8 mouse cellular contexts compared by ENCODE assay signal in genomic region chr3:89730350-89731331, GRCm38 (mm10). TPM values are rescaled to one million over a fixed set of nuclear protein-coding genes. Genes with fewer than 3 reads are reported as not detected.
DNase-seq lines count a peak whose midpoint lies in the region; ATAC-seq and TF ChIP-seq lines count a peak whose summit lies in the region.

No protein-coding gene starts in this region.

- ATAC-seq in G1E (ENCODE audit: extremely low read depth, insufficient number of reproducible peaks, low FRiP score, poor library complexity, severe bottlenecking): peak; percentile 93
- ATAC-seq in heart, embryonic 16.5 days (replicated peaks; ENCODE audit: extremely low read depth, insufficient read depth, low FRiP score): peak; percentile 92
- ATAC-seq in lung, embryonic 16.5 days (ENCODE audit: low read depth): peak; percentile 97

- H3K9ac ChIP-seq in heart, embryonic 16.5 days (ENCODE audit: low read length): peak overlapping the region; percentile 84
- peak overlapping the region; percentile 79 for H3K9ac ChIP-seq in lung, embryonic 16.5 days (ENCODE audit: low read length)

- peaks cover 37% of the 10 kb centered on the region for H3K36me3 ChIP-seq in G1E (replicated peaks)
- H3K36me3 ChIP-seq in forebrain, embryonic 10.5 days (replicated peaks): peaks cover 9% of the 10 kb centered on the region
- H3K36me3 ChIP-seq in heart, embryonic 16.5 days (ENCODE audit: control insufficient read depth, insufficient read depth): no peaks in the 10 kb centered on the region
- H3K36me3 ChIP-seq in lung, embryonic 16.5 days (ENCODE audit: control insufficient read depth, insufficient read depth, low read length): no peaks in the 10 kb centered on the region

- TF ChIP-seq POLR2A in olfactory bulb, adult 2 months (IDR thresholded peaks at IDR 0.05; ENCODE audit: insufficient read depth, low read depth, low read length): no peak

- 0 out of 2 replicates have a peak, but pooled peaks have one; percentile 14 for TF ChIP-seq CTCF in G1E (IDR thresholded peaks at IDR 0.05; ENCODE audit: low read depth, low read length)
- TF ChIP-seq CTCF in olfactory bulb, adult 2 months (IDR thresholded peaks at IDR 0.05; ENCODE audit: insufficient read depth, low read depth, low read length): no peak

- peak overlapping the region; percentile 77 for H3K4me3 ChIP-seq in G1E (ENCODE audit: low read depth, low read length)
- peak overlapping the region; percentile 64 for H3K4me3 ChIP-seq in forebrain, embryonic 10.5 days
- H3K4me3 ChIP-seq in heart, embryonic 16.5 days (ENCODE audit: low read length): peak overlapping the region; percentile 87
- peak overlapping the region; percentile 83 for H3K4me3 ChIP-seq in lung, embryonic 16.5 days (ENCODE audit: low read length)
- H3K4me3 ChIP-seq in olfactory bulb, adult 2 months (ENCODE audit: insufficient read depth, low read depth, low read length): peak overlapping the region; percentile 50

- no peaks in the 10 kb centered on the region for H3K9me3 ChIP-seq in G1E (replicated peaks)
- H3K9me3 ChIP-seq in forebrain, embryonic 10.5 days: no peaks in the 10 kb centered on the region
- H3K9me3 ChIP-seq in heart, embryonic 16.5 days (replicated peaks; ENCODE audit: control insufficient read depth, low read length): no peaks in the 10 kb centered on the region
- no peaks in the 10 kb centered on the region for H3K9me3 ChIP-seq in lung, embryonic 16.5 days (ENCODE audit: control insufficient read depth, low read length)

- peaks cover 56% of the 10 kb centered on the region for H3K4me1 ChIP-seq in G1E (ENCODE audit: insufficient read depth, low read depth, low read length)
- peaks cover 25% of the 10 kb centered on the region for H3K4me1 ChIP-seq in forebrain, embryonic 10.5 days
- peaks cover 18% of the 10 kb centered on the region for H3K4me1 ChIP-seq in heart, embryonic 16.5 days (ENCODE audit: control insufficient read depth, insufficient read depth, low read length)
- peaks cover 8% of the 10 kb centered on the region for H3K4me1 ChIP-seq in lung, embryonic 16.5 days (replicated peaks; ENCODE audit: control insufficient read depth, insufficient read depth, low read length)
- peaks cover 17% of the 10 kb centered on the region for H3K4me1 ChIP-seq in olfactory bulb, adult 2 months (ENCODE audit: control insufficient read depth, insufficient read depth, low read length)

- peak overlapping the region; percentile 77 for H3K27ac ChIP-seq in forebrain, embryonic 10.5 days
- peak overlapping the region; percentile 87 for H3K27ac ChIP-seq in heart, embryonic 16.5 days (ENCODE audit: low read length)
- H3K27ac ChIP-seq in lung, embryonic 16.5 days (ENCODE audit: low read length): peak overlapping the region; percentile 80
- H3K27ac ChIP-seq in olfactory bulb, adult 2 months (ENCODE audit: insufficient read depth, low read depth, low read length): peak overlapping the region; percentile 34; the same call in 1 of the 2 replicates

- H3K4me2 ChIP-seq in heart, embryonic 16.5 days (ENCODE audit: low read depth, low read length): peak overlapping the region; percentile 85
- H3K4me2 ChIP-seq in lung, embryonic 16.5 days (ENCODE audit: low read depth, low read length): peak overlapping the region; percentile 85

- 4% methylated on average over 32 of the region's 32 CpGs for WGBS in forebrain, embryonic 10.5 days
- WGBS in heart, embryonic 16.5 days: 1% methylated on average over 32 of the region's 32 CpGs
- WGBS in lung, embryonic 16.5 days: 2% methylated on average over 32 of the region's 32 CpGs
- 1% methylated on average over 32 of the region's 32 CpGs for WGBS in olfactory bulb, adult 2 months

- H3K27me3 ChIP-seq in G1E (ENCODE audit: insufficient read depth, low read length): no peaks in the 10 kb centered on the region
- H3K27me3 ChIP-seq in forebrain, embryonic 10.5 days (ENCODE audit: poor library complexity, severe bottlenecking): no peaks in the 10 kb centered on the region
- no peaks in the 10 kb centered on the region for H3K27me3 ChIP-seq in heart, embryonic 16.5 days (ENCODE audit: control insufficient read depth, insufficient read depth, low read length)
- no peaks in the 10 kb centered on the region for H3K27me3 ChIP-seq in lung, embryonic 16.5 days (ENCODE audit: control insufficient read depth, insufficient read depth, low read depth, low read length)

- peak; percentile 85 for DNase-seq in G1E (ENCODE audit: low spot score)
- peak; percentile 86 for DNase-seq in c-Kit-positive CD71-positive TER-119-negative erythroid progenitor cells, embryonic 14.5 days (ENCODE audit: low read depth)
- peak; percentile 65 for DNase-seq in forebrain, embryonic 10.5 days (ENCODE audit: extremely low spot score, low spot score)
- DNase-seq in kidney, postnatal 25 days: peak; percentile 93 to 97
- peak; percentile 87 to 90 for DNase-seq in thymus, postnatal 10 days (ENCODE audit: low spot score in 2 of 2)

RNA-seq across cellular contexts. Expression of gene Adar, which starts 15.8 kb away (rescaled TPM):
- total RNA-seq in G1E (2014; fragmentation: Nextera tagmentation) (42.1 and 49.8 TPM in 2 replicates), G1E (2017) (37.0 and 37.3 TPM in 2 replicates)
- polyA plus RNA-seq in G1E (2012): 13.2 and 16.0 TPM in 2 replicates
- 16.3 and 16.4 TPM in 2 replicates for polyA plus RNA-seq in forebrain, embryonic 10.5 days (2016; fragmentation: Nextera tagmentation; extraction: Ambion mirVana)
- polyA plus RNA-seq in heart, embryonic 16.5 days (2015; fragmentation: Nextera tagmentation; extraction: Ambion mirVana): 8.4 and 8.8 TPM in 2 replicates
- polyA plus RNA-seq in lung, embryonic 16.5 days (2015; fragmentation: Nextera tagmentation; extraction: Ambion mirVana): 10.3 and 10.9 TPM in 2 replicates
- 226 and 246 TPM in 2 replicates for polyA plus RNA-seq in olfactory bulb, adult 2 months (2012; ENCODE audit: insufficient read depth, insufficient read length, low replicate concordance, missing spikeins)

RNA-seq across cellular contexts. Expression of gene Chrnb2, which starts 33.8 kb away (rescaled TPM):
- total RNA-seq in G1E (2014; fragmentation: Nextera tagmentation) (2.0 and 2.2 TPM in 2 replicates), G1E (2017) (1.2 and 1.3 TPM in 2 replicates)
- 0.14 and 0.23 TPM in 2 replicates for polyA plus RNA-seq in G1E (2012)
- polyA plus RNA-seq in forebrain, embryonic 10.5 days (2016; fragmentation: Nextera tagmentation; extraction: Ambion mirVana): 2.4 and 3.8 TPM in 2 replicates
- polyA plus RNA-seq in heart, embryonic 16.5 days (2015; fragmentation: Nextera tagmentation; extraction: Ambion mirVana): 0.25 and 0.29 TPM in 2 replicates
- 0.39 and 0.54 TPM in 2 replicates for polyA plus RNA-seq in lung, embryonic 16.5 days (2015; fragmentation: Nextera tagmentation; extraction: Ambion mirVana)
- polyA plus RNA-seq in olfactory bulb, adult 2 months (2012; ENCODE audit: insufficient read depth, insufficient read length, low replicate concordance, missing spikeins): not detected in 2 replicates

RNA-seq across cellular contexts. Expression of gene Ube2q1, which starts 42.8 kb away (rescaled TPM):
- total RNA-seq in G1E (2014; fragmentation: Nextera tagmentation): 106 and 131 TPM in 2 replicates
- 133 and 134 TPM in 2 replicates for total RNA-seq in G1E (2017)
- 44.3 and 65.9 TPM in 2 replicates for polyA plus RNA-seq in G1E (2012)
- 11.8 and 12.7 TPM in 2 replicates for polyA plus RNA-seq in forebrain, embryonic 10.5 days (2016; fragmentation: Nextera tagmentation; extraction: Ambion mirVana)
- polyA plus RNA-seq in heart, embryonic 16.5 days (2015; fragmentation: Nextera tagmentation; extraction: Ambion mirVana): 7.2 and 8.3 TPM in 2 replicates
- 9.5 and 9.8 TPM in 2 replicates for polyA plus RNA-seq in lung, embryonic 16.5 days (2015; fragmentation: Nextera tagmentation; extraction: Ambion mirVana)
- polyA plus RNA-seq in olfactory bulb, adult 2 months (2012; ENCODE audit: insufficient read depth, insufficient read length, low replicate concordance, missing spikeins): 231 TPM in 1 of 2 replicates, not detected in the other

Comparison
In these comparisons a context has a peak if more than half of its experiments do, and no peak if none do; other contexts are left out.
1. Peak in every context shown above with its lines: DNase-seq, ATAC-seq, H3K4me3 ChIP-seq and H3K27ac ChIP-seq.
2. H3K27ac ChIP-seq: peak in every context shown above with its lines; median percentile 87 in heart, embryonic 16.5 days; 80 in lung, embryonic 16.5 days; 77 in forebrain, embryonic 10.5 days; 34 in olfactory bulb, adult 2 months.
3. RNA of gene Adar, which starts 15.8 kb away (polyA plus RNA-seq): 226 to 246 TPM in olfactory bulb, adult 2 months; 16.3 to 16.4 TPM in forebrain, embryonic 10.5 days, 13.2 to 16.0 TPM in G1E, 10.3 to 10.9 TPM in lung, embryonic 16.5 days and 8.4 to 8.8 TPM in heart, embryonic 16.5 days; every median in the first group is over 10 times any median in the second.